Mouse (Mus musculus) inflammation-experienced regulatory T-cells (primary cell): ENCODE results near the gene Gm10338. TPM values are rescaled to one million over a fixed set of nuclear protein-coding genes. Genes with fewer than 3 reads are reported as not detected.

Source experiments
- polyA plus RNA-seq, 2 experiments: library from polyadenylated mRNA; unstranded; fragments of 100-300 nt; shearing (Covaris generic); gene quantifications; one replicate each; pipeline ENCODE4 v1.2.1; 2017

Gm10338 gene
- polyA plus RNA-seq: under 1 TPM in 1 of 2 experiments, not detected in 1; 0.25 TPM

DNA sequence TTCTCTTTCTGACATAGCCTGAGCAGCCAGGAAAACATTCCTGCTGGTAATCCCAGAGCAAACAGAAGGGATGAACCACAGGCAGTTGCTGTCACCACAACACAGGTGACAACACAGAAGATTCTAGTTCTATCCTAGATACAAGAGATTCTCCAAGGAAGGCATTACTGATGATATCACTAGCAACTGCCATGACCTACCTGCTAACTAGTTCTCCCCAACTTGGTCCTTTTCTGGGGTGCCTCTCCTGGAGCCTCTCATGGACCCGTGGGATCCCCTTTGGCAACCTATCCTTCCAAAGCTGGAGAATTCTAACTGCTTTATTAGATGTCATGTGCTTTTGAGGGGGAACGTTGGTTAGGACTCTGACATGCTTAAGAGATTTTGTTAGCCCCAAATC, at the start of gene Gm10338:
Gene Gm10338, minus strand, starts transcription at position 101 of the 400 bp plus-strand sequence.

DNA sequence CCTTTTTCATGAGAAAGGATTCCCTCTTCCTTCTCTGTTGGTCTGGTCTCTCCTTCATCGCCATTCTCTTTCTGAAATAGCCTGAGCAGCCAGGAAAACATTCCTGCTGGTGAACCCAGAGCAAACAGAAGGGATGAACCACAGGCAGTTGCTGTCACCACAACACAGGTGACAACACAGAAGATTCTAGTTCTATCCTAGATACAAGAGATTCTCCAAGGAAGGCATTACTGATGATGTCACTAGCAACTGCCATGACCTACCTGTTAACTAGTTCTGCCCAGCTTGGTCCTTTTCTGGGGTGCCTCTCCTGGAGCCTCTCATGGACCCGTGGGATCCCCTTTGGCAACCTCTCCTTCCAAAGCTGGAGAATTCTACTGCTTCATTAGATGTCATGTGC, 48.5 kb upstream of the Gm10338 start, which contains the start of gene Gm10128:
Gene Gm10128, minus strand, starts transcription at position 101 of the 400 bp plus-strand sequence.

DNA sequence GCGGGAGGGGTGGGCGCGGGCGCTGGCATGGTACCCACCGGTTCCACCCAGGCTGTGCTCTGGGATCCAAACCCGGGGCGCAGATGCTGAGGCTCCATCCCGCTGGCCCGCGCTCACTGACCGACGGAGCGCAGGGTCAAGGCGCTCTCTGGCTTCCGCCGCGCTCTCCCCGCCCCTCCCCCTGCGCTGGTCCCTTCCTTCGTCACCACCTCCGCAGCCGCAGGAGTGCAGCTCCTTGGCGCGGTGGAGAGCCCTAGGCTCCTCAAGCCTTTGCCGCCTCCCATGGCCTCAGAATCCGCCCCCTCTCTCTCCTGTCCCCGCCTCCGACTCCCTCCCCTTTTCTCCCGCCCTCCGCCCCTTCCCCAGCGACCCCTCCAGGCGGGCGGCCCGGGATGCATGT, 27.0 kb downstream of the Gm10338 start, which contains the start of gene Gm3558:
Gene Gm3558, minus strand, starts transcription at position 185 of the 400 bp plus-strand sequence.

Other genes with a start within 250 kb of the Gm10338 start
- not detected for gene Gm8374, start 230.5 kb downstream of the Gm10338 start, polyA plus RNA-seq
- gene Gm3755, start 144.7 kb downstream of the Gm10338 start, polyA plus RNA-seq: not detected
- 10 to 100 TPM in 1 of 2 experiments, 1 to 10 TPM in 1; 7.1 to 14.6 TPM for gene Gm3752, start 111.8 kb downstream of the Gm10338 start, polyA plus RNA-seq
- gene Gm3558, start 27.0 kb downstream of the Gm10338 start, polyA plus RNA-seq: 1 to 10 TPM in 1 of 2 experiments, not detected in 1; 4.6 TPM
- not detected for gene Gm10128, start 48.4 kb upstream of the Gm10338 start, polyA plus RNA-seq
- gene Gm26661, start 196.0 kb upstream of the Gm10338 start, polyA plus RNA-seq: not detected
- 10 to 100 TPM; 12.7 to 13.7 TPM for gene Flnb, start 222.4 kb upstream of the Gm10338 start, polyA plus RNA-seq